Mouse (Mus musculus): ENCODE results near the gene Gale.
A peak's percentile ranks its signal among the peaks of the same experiment; 100 is the strongest.

The Gale gene

DNA sequence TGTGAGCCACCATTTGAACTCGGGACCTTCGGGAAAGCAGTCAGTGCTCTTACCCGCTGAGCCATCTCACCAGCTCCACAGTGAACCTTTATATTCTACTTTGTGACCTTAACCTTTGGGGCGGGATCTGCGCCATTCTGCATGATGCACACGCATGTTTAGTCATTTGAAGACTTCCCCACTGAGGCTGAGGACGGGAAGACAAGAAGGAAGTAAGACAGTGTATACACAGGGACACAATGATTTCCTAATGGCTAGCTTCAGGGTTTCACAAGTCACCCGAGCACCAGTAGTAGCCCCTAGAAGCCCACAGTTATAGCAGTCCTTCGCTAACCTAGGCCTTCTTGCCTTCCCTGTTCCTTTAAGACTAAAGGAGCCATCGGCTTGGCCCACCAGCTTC, 17.8 kb upstream of the Gale start:
- DNase-seq (ENCODE audit: low spot score): no peak

DNA sequence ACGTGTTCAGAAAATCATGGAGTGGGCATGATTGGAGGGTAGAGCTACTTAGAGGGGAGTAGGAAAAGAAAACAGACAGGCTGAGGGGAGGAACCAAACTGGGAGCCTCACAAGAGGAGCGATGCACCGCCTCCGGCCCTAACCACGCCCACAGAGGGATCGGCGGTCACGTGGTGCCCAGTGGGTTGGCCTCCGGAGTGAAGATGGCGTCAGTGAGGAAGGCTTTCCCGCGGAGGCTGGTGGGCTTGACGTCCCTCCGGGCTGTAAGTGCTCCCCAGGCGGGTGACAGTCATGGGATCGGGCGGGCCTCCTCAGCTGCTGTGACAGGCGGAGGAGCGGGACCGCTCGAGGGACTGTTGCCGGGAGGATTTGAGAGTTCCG, 17.3 kb upstream of the Gale start, which contains the start of gene Hmgcl:
TSS of gene Hmgcl (plus strand) at position 171 of the 381 bp plus-strand sequence.
- DNase-seq (ENCODE audit: low spot score): peak; percentile 87

DNA sequence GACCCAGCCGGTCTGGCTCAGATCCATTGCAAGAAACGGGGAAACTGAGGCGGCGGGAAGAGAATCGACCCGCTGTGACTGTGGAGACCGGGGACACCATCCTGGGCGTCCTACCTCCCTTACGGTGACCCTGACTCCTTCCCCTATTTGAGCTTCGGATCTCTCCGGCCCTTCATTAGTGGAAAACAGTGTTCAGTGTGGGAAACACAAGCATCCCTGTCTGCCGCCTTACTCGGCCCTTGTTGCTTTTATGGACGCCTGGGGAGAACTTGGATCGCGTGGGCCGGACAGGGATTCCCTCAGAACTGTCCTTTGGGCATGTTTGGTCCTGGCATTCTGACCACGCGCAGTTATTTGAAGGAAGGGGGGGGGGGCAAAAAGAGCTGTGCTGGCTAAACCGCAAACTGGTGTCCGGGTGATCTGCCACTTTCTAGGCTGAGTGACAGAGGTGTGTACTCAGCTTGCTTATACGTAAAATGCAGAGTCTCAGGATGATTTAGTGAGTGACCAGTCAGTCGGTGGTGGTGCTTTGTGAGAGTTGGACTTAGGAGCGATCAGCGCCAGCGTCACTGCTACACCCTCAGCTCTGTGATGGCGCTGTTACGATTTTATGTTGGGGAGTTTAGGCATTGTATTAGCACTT, 16.7 kb upstream of the Gale start:
- no peak for DNase-seq (ENCODE audit: low spot score)

DNA sequence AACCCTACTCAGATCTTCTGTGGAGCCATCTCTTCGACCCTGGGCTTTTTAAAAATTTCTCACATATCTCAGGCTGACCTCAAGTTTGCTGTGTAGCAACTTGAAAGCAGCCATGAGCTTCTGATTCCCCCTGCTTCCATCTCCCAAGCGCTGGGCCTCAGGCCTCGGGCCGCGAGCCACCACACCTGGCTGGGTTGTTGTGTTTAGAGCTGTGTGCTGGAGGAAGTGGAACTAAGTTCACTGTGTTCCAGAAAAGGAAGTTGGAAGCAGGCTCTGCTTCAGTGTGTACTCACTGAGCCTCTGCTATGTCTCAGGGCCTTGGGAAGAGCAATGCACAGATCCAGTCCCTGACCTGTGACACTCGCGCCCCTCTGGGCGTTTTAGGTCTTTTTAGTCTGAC, 15.4 kb upstream of the Gale start:
- DNase-seq (ENCODE audit: low spot score): no peak

DNA sequence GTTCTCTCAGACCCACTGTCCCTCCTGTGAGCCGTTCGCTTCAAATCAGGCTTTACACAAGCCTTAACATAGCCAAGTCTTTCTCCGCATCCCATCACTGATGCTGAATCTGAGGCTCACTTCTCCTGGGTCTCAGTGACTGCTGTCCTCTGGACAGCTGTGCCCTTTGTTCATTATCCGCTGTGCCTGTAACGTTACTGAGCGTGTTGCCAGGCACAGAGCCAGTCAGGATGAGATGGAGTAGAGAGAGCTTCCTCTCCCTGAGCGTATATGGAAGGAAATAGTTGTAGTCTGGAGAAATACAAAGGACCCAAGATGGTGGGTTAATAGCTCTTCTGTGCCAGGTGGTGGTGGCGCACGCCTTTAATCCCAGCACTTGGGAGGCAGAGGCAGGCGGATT, 14.1 kb upstream of the Gale start:
- DNase-seq (ENCODE audit: low spot score): no peak

DNA sequence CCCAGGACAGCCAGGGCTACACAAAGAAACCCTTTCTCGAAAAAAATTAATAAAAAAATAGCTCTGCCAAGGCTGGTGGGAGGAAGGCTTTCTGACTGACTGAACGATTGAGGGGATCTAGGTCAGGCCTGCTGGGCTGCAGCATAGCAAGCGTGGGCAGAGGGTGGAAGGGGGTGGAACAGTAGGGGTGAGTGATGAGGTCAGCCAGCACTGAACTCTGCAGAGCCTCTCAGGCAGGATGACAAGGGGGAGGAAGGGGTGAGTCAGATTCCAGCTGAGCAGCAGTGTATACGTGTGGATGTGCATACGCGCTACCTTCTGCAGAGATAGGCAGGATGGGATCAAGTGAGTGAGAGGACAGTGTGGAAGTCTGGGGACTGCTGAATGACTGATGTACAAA, 13.6 kb upstream of the Gale start:
- DNase-seq (ENCODE audit: low spot score): no peak

DNA sequence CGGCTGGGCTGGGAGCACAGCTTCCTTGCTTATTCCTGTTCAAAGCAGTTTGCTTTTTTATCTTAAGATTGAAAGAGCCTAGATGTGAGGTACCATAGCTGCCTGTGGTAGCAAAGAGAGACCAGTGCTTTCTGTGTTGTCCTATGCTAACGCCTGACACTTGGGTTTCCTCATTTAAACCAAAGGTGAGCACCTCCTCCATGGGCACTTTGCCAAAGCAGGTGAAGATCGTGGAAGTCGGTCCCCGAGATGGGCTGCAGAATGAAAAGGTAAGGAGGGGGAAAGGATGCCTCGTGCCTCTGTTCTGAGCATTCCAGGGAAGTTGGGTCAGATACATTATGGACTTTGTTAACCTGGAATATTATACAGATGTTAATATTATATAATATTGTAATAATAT, 13.2 kb upstream of the Gale start:
- DNase-seq (ENCODE audit: low spot score): no peak

DNA sequence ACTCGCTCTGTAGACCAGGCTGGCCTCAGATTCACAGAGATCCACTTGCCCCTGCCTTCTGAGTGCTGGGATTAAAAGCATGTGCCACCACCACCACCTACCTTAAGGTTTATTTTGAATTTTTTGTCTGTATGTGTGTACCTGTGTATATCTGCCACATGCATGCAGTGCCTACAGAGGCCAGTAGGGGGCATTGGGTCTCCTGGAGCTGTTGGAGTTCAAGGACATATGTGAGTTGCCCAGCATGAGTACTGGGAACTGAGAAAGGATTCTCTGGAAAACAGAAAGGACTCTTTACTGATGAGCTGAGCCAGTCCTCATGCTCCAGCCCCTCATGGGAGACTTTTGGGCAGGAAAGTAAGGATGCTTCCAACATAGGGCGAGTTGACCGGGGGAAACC, 12.0 kb upstream of the Gale start:
- no peak for DNase-seq (ENCODE audit: low spot score)

DNA sequence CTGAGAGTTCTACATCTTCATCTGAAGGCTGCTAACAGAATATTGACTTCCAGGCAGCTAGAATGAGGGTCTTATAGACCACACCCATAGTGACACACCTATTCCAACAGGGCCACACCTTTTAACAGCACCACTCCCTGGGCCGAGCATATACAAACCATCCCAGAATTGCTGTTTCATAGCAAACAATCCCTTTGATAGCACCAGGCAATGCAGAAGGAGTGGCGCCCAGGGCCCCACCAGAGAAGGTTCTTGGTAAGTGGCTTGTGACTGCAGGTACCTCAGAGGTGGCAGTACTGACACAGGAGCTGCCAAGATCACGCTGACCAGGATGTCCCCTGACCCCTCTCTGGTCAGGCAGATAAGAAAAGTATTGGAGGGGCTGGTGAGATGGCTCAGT, 10.3 kb upstream of the Gale start:
- DNase-seq (ENCODE audit: low spot score): no peak

DNA sequence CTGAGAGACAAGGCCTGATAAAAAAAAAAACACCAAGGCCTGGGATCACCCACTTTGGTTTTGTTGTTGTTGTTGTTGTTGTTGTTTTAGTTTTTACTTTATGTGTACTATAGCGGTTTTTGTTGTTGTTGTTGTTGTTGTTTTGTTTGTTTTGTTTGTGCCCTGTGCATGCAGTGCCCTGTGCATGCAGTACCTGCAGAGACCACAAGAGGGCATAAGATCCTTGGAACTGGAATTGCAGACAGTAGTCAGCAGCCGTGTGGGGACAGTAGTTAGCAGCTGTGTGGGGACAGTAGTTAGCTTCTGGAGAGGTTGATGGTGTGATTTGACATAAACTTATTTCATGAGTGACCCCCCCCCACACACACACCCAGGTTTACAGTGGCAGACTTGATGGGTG, 9.3 kb upstream of the Gale start:
- DNase-seq (ENCODE audit: low spot score): no peak

DNA sequence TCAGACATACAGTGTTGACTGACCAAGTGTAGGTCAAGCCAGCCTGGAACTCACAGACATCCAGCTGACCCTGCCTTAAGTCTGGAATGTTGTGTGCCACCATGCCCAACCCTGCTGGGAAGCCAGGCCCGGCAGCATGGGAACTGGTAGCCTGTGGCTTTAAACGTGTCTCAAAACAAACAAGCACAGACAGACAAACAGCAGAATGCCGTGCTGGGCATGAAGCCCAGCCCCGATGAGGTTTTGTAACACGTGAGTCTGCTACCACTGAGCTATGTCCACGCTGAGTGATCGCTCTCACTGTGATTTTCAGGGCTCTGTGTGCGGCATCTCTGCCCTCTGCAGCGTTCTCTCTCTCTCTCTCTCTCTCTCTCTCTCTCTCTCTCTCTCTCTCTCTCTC, 7.6 kb upstream of the Gale start:
- no peak for DNase-seq (ENCODE audit: low spot score)

DNA sequence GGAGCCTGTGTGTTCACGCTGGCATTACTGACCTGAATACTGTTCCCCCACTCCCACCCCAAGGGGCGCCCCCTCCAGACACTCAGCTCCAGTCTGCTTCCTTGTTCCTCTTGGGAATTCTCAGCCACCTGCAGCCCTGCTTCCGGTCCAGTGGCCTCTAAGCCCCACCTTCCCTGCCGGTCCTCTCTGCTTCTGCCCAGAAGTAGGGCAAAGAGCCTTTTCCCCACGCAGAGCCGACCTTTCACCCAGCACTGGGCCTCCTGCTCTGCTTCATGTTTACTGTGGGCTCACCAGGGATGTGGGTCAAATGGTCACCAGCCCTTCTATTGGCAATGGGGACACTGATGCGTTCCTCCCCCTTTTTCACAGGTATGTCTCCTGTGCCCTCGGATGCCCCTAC, 5.2 kb upstream of the Gale start:
- DNase-seq (ENCODE audit: low spot score): no peak

DNA sequence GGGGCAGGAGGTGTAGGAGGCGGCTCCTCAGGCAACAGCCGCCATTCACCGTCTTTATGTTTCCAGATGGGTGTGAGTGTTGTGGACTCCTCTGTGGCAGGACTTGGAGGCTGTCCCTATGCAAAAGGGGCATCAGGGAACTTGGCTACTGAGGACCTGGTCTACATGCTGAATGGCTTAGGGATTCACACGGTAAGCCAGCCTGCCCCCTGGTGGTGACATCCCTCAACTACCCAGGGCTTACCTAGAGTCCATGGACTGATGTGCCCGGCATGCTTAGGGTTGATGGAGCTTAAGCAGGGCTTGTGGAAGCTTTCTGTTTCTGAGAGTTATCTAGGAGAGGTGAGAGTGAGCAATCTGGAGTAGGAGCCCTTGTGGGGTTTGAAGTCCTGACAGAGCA, 2.8 kb upstream of the Gale start:
- DNase-seq (ENCODE audit: low spot score): peak; percentile 77

DNA sequence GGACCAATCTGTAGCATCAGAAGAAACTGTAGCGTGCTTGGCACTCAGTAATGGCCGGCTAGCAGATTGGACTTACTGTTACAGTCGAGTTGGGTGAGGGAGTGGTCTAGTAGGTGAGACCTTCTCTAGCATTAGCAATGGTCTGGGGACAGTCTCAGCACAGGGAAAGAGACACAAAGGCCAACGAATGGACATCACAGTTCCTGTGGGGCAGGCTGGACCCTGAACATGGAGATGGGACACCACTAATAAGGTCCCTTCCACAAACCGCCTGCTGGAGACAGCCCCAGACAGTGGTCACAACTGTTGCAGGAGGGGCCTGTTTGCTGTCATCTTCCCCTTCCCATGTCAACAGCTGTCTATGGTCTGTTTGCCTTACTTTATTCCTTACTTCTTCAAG, 1.8 kb upstream of the Gale start:
- no peak for DNase-seq (ENCODE audit: low spot score)

DNA sequence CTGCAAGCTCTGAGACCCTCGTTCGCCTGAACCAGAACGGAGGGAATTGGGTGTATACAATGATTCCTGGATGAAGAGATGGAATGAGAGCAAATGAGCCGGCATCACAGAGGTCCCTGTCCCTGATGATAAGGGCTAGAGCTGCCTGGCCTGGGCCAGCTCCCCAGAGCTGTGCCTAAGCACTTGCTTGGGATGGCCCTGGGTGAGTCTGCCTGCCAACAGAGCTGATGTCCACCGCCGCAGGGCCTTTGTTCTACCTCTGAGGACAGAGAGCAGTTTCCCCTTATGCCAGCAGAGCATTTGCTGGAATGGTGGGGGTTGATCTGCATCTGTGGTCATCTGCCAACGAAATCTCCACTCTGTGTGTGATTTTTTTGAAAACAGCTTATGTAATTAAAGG, 1.3 kb upstream of the Gale start:
- no peak for DNase-seq (ENCODE audit: low spot score)

DNA sequence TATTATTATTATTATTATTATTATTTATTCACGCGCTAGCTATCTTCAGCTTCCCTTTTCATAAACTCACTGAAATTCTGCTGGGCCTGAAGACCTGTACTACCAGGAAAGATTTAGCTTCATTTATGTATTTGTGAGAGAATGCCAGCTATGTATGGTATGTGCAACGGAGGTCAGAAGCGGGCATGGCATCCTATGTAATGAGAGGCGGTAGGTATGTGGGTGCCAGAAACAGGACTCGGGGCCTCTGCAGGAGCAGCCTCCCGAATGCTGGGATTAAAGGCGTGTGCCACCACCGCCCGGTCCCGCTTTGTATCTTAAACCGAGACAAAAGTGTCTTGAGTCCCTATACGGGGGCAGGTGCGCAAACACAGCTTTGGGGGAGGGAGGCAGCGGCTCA, 581 bp upstream of the Gale start:
- no peak for DNase-seq (ENCODE audit: low spot score)

DNA sequence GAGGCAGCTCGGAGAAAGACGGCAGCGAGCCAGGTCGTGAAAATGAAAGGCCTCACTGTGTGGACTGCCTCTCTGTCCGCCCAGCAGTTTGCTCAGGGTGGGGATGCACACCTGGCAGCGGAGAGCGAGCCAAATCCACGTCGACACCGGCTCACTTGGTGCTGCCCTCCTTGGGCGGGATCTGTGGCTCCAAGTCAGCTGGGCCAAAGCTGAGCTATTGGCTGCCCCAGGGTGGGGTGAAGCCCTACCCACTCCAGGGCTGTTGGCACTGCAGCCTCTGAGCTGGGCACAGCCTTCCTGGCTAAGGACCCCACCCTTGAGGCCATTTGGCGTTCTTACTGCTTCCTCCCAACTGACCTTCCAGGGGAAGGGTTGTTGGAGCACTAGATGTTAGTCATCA, 899 bp downstream of the Gale start:
- no peak for DNase-seq (ENCODE audit: low spot score)

DNA sequence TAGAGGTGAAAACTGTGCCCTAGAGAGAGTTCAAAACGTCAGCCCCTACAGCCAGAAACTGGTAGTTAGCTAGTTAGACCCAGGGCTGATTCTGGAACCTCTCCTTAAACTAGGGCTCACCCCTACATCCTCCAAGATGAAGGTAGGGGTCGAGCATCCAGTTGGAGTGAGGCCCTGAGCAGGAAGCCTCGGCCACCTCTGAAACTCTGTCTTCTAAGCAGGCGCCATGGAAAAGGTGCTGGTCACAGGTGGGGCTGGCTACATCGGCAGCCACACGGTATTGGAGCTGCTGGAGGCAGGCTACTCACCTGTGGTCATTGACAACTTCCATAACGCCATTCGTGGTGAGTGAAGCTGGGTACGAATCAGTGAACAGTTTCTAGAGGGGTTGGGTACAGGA, 1.6 kb downstream of the Gale start:
- no peak for DNase-seq (ENCODE audit: low spot score)

DNA sequence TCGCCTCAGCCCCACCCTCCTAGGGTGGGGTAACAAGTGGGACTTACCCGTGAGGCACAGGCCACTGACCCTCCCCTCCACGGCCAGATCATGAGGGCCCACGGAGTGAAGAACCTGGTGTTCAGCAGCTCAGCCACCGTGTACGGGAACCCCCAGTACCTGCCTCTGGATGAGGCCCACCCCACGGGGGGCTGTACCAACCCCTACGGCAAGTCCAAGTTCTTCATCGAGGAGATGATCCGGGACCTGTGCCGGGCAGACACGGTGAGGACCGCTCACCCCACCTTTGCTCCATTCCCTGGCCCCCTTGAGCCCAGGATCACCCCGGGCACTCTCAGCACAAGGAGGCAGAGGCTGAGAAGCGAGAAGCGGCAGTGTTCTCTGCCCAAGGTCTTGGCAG, 2.8 kb downstream of the Gale start:
- DNase-seq (ENCODE audit: low spot score): no peak

DNA sequence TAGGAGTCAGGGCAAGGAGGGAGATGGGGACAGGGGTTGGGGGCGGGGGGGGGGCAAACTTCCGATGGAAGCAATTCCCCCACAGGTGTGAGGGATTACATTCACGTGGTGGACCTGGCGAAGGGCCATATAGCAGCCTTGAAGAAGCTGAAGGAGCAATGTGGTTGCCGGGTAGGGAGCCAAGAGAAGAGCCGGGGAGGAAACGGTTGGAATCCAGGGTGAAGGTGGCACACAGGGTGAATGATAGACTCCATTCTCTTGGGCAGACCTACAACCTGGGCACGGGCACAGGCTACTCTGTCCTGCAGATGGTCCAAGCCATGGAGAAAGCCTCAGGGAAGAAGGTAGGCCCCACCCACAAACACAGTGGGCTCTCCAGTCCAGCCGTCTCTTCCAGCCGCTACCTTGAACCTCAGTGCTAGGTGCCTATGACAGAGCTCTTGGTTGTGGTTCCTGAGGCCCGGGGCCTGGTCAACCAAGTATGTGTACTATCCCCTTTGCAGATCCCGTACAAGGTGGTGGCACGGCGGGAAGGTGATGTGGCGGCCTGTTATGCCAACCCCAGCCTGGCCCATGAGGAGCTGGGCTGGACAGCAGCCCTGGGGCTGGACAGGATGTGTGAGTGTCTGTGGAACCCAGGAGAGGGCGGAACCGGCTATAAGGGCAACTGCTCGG, 3.7 kb downstream of the Gale start:
- no peak for DNase-seq (ENCODE audit: low spot score)

DNA sequence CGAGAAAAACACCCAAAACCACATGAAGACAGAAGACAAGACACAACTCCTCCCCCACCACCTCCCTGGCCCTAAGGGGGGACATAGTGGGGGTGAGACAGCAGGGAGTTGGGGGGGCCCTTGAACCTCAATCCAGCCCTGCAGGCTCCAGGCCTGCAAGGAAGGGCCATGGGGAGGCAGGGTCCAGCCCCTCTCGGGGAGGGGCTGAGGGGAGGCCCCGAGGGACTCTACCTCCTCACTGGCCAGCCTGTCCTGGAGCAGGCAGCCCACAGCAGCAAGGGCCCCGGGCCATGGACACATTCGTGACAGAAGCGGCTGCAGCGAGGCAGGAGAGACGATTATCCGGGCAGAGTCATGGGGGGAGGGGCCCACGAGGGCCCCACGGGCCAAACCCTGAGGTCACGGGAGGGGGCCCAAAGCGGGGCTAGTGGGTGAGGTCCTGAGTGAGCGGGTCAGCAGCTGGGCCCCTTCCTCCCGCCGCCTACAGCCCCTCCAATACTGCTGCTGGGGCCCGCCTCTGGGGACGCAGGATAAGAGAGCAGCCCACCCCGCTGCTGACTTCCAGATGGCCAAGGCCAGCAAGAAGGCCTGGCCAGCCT, 4.8 kb downstream of the Gale start:
- DNase-seq (ENCODE audit: low spot score): no peak

DNA sequence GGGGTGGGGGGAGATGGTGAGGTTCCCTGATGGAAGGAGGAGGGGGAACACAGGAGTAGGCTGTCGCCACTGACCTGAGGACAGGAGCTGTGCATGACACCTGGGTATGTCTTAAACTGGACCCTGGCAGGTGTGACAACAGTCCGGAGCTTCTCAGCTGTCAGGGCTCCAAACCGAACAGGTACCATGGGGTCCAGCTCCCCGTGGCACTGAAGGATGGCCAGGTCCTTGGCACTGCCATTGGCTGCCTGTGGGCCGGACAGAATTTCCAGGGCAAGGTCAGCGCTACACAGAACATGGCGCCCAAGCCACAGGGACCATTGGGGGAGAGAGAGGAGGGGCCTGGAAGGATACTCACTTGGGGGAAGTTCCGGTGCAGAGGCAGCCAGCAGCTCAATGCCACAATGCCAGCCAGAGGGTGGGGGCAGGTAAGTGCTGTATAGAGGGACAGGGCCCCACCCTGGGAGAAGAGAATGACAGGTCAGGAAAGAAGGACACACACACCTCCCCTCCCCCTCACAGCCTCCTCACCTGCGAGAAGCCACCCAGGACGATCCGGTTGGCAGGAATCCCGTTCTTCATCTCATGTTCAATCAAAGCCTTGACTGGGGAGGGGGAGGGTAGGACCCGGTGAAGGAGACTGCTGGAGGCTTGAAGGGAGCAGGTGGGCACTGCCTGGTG, 5.7 kb downstream of the Gale start:
- DNase-seq (ENCODE audit: low spot score): no peak

DNA sequence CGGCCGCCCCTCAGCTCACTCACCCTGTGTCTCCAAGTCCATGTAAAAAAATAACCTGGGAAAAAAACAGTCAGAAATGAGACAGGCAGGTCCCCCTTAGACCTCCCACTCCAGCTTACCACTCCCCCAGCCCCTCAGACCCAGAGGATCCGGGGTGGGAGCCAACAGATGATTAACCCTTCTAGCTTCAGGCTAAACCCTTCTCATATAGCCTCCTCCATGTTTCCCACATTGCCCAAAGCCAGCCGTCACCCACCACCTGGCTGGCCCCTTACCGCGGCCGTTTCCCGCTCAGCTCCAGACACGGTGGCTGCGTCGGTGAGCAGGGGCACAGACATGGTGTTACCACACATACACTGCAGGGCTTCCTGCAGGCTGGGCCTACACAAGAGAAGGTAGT, 7.1 kb downstream of the Gale start:
- DNase-seq (ENCODE audit: low spot score): no peak
